Mouse (Mus musculus) left cerebral cortex, adult 8-10 months (tissue): ENCODE measurements at regions not wholly inside any gene's neighbourhood (a gene's known extent, or its start where the extent isn't known, plus 50 kb on each side); places are given as distances from the start of the nearest gene placed in this dataset.
A peak's percentile ranks its signal among the peaks of the same experiment; 100 is the strongest.
"Not testable (repeated sequence)": the region's sequence is repeated elsewhere in the genome, so short reads cannot be mapped to it uniquely, and the experiment has no call there.

Source experiments
- DNase-seq, 2 experiments: peaks; one replicate each; pipeline ENCODE4 v3.0.0; 2022; ENCODE audit warnings: low spot score in 2 of 2

- DNase-seq, result no peak
Observed at GRCm38 (mm10) chr2:107468671-107469070, 178.2 kb downstream of the Kcna4 start.

DNA sequence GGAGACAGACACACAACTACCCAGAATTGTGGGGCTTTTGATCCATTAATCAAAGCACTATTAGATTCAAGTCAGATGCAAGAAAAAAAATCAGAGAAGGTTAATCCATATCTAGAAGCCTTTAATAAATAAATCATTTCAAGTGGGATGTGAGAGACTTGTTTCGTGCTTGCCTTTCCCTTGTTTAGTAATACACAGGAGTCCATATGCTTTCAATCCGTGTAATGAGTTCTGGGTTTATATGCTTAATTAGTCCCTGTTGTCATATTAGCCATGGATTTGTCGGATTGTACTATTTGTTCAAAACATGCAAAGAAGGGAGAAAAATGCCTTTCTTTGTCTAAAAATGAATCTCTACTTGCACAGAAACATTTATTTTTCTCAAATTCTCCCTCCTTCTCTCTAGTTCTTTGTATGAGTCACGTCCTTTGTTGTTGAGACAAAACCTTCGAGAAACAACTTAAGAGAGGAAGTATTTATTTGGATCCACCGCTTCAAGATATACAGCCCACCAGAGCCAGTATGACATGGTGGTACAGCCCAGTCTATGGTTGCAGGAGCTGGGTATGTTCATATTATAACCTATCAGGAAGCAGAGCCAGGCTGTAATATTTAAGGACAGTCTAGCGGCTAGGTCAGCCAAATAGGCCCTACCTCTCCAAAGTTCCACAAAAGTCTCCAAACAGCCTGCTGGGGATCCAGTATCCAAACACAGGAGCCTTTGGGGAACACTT lies 213.4 kb downstream of the Kcna4 start:
- no peak for DNase-seq

- no peak for DNase-seq
Observed at GRCm38 (mm10) chr2:107507426-107508167, 217.2 kb downstream of the Kcna4 start.

DNA sequence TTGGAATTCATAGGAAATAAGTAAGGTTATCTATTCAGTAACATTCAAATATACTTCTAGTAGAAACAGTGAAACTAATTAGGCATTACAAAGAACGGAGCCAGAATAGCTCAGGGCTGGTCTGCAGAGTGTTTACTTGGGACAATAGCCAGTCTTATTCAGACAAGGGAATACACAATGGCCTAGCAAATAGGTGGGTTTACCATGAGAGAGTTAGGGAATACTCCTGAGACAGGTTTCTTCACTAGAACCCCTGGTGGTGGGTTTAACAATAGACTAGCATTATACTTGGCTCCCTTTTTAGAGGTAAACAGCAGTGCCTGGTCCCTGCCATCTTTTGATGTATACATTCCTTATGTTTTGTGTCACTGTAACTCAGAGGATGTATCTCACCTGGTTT lies 225.0 kb downstream of the Kcna4 start:
- not testable (repeated sequence) for DNase-seq

- DNase-seq, result peak; percentile 5 to 58
Observed at GRCm38 (mm10) chr2:107518107-107518506, 227.7 kb downstream of the Kcna4 start.

- DNase-seq, result no peak
Observed at GRCm38 (mm10) chr2:107518759-107519158, 228.3 kb downstream of the Kcna4 start.

- peak; percentile 32 to 90 for DNase-seq
Observed at GRCm38 (mm10) chr2:107519326-107519725, 228.9 kb downstream of the Kcna4 start.

GRCm38 (mm10) chr2:107519761-107520160 lies 229.3 kb downstream of the Kcna4 start:
- peak; percentile 27 to 88 for DNase-seq

- peak in 1 of 2 experiments; percentile 89 for DNase-seq
Observed at GRCm38 (mm10) chr2:107543161-107543560, 252.7 kb downstream of the Kcna4 start.

DNA sequence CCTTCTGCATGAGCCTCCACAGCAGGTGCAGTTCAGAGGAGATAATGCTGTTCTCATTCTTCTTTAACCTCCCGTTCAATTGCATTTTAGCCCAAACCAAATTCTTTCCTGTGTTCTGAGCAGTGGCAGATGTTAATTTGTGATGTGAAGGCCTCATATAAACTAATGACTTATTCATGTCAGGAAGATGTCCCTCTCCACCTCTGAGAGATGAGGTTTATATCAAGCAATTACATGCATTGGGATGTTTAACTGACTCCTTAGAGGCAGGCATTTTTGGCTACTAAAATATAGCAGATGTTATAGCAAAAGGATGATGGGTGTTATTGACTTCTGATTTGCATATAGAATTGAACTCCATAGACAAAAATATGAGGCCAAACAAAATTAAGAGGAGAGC lies 262.1 kb downstream of the Kcna4 start:
- no peak for DNase-seq

DNA sequence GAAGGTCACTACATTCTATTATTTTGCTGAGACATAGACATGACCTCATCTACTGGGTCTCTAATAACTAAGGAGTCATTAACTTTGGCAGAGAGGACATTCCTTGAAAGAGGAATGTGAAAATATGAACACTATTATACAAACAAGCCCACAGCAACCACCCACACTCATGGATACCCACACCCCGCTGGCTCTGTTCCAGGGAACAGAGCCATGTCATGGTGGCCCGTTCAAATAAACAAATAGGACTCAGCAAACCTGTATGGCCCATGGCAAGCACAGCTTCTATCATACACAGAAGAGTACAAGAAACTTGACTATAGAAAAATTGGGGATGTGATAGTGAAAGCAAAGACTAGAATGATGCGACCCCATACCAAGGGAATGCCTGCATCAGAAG lies 265.8 kb downstream of the Kcna4 start:
- no peak for DNase-seq

DNA sequence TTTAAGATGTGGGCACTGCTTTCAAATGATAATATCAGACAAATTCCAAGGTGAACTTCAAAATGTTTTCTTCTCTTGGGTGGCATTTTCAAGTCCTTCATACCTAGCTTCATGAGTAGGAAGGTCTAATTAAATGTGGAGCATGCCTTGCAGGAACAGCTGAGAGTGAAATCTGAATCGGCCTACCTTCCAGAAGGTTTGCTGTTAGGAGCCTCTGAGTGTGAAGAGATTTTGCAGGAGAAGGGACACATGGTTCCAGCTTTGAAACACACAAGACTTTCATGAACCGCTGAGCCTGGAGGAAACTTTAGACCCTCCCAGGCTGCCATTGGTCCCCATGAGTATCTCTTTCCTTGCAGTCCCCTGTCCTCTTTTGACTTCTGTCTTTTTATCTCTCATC lies 279.2 kb downstream of the Kcna4 start:
- DNase-seq, result peak in 1 of 2 experiments; percentile 39

GRCm38 (mm10) chr2:107609872-107610559 lies 319.6 kb downstream of the Kcna4 start:
- DNase-seq, result no peak

- DNase-seq, result no peak
Observed at GRCm38 (mm10) chr2:107611811-107612210, 321.4 kb downstream of the Kcna4 start.

DNA sequence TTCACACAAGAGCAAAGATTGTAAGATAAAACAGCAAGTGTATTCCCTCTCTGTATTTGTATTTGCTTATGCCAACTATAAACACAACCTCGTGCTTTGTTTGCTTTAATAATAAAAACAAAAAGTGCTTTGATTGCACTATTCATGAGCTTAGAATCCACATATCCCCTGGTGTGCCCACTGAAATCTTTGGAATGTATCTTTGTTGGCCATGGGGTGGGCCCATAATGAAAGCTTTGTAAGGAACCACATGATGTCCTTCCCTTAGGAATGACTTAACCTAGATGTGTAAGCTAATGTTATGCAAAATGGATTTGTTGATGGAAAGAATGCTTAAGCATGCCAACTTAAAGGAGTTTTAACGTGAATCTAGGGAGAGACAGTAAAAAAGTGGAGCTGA lies 321.8 kb downstream of the Kcna4 start:
- no peak for DNase-seq

DNA sequence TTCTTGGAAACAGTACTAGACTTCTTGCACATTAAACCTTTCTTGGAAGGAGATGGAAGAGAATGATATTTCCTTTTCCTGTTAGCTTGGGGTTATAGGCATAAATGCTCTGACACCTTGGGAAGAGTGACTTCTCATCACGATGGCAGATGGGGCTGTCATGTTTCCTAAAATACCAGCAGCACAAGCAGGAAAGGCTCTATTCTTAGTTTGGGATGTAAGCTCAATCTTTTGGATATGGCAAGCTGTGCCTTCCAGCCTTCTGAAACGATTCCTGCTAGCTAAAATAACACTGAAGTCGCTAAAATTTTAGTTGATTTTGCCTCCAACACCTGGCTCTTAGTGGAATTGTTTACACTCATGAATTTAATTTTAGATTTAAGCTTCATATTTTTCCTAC lies 324.3 kb downstream of the Kcna4 start:
- DNase-seq, result peak in 1 of 2 experiments; percentile 39

DNA sequence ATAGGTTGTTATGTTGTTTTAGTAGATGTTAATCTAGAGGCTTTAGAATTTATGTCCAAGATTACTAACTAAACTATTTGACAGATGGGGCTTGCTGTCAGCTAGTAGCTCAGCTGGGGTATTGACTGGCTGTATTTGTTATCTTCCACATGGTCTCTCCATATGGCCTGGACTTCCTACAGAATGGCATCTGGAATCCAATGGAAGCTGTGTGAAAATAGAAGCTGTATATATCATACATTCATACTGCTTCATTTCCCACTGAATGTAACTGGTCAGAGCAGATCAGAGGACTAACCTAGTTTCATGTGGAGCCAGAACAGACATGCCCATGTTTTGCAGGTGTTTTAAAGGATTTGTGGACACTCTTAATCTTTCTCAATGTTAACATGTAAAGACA lies 337.0 kb downstream of the Kcna4 start:
- DNase-seq, result peak in 1 of 2 experiments; percentile 8

DNA sequence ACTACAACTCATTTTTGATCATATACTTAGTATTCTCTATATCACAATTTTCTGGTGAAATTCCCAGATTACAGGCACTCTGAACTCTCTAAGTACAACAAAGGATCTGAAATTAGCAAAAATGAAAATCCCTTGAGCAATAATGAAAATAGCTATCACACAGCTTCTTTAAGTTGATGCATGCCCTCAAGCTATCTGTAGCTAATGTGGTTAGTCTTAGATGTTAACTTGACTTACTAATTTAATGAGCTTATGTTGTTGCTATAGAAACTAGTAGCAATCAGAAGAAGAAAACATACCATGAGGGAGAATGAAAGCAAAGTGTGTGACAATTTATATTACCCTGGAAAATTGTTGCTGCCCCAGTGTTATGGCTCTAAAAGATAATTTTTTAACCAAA lies 368.7 kb downstream of the Kcna4 start:
- no peak for DNase-seq
